Mouse (Mus musculus) midbrain, embryonic 16.5 days (tissue): ENCODE results near the gene Frrs1. TPM values are rescaled to one million over a fixed set of nuclear protein-coding genes. Genes with fewer than 3 reads are reported as not detected.

Experiments used
- ATAC-seq: fragments of 200-750 bp; cut with Nextera tagmentation; 2 replicates; pipeline ENCODE4 v1.8.0; 2017; ENCODE audit warnings: moderate TSS enrichment
- H3K27ac ChIP-seq: fragments of 300-500 bp; sonication (generic); 2 replicates; pipeline ENCODE4 v1.5.1; 2014; ENCODE audit warnings: mild to moderate bottlenecking, low read length, mixed read lengths
- H3K27me3 ChIP-seq: fragments of 300-500 bp; sonication (generic); 2 replicates; pipeline ENCODE4 v1.6.1; 2014; ENCODE audit warnings: low read depth, low read length, mixed read lengths; ENCODE audit not compliant: control insufficient read depth, insufficient read depth
- H3K36me3 ChIP-seq: fragments of 300-500 bp; sonication (generic); 2 replicates; pipeline ENCODE4 v1.6.1; 2014; ENCODE audit warnings: mild to moderate bottlenecking, low read length, moderate library complexity, mixed read lengths; ENCODE audit not compliant: control insufficient read depth, insufficient read depth
- H3K4me1 ChIP-seq: fragments of 300-500 bp; sonication (generic); 2 replicates; pipeline ENCODE4 v1.6.1; 2014; ENCODE audit warnings: mild to moderate bottlenecking, low read length, mixed read lengths; ENCODE audit not compliant: control insufficient read depth, insufficient read depth
- H3K4me2 ChIP-seq: fragments of 300-500 bp; sonication (generic); 2 replicates; pipeline ENCODE4 v1.6.1; 2014; ENCODE audit warnings: mild to moderate bottlenecking, low read length, mixed read lengths
- H3K4me3 ChIP-seq: fragments of 300-500 bp; sonication (generic); 2 replicates; pipeline ENCODE4 v1.5.1; 2014; ENCODE audit warnings: low read depth, mild to moderate bottlenecking, low read length, moderate library complexity, mixed read lengths
- H3K9ac ChIP-seq: fragments of 300-500 bp; sonication (generic); 2 replicates; pipeline ENCODE4 v1.6.1; 2014; ENCODE audit warnings: low read depth, low read length, mixed read lengths
- H3K9me3 ChIP-seq: fragments of 300-500 bp; sonication (generic); replicated peaks from 2 replicates; pipeline ENCODE4 v1.6.1; 2014; ENCODE audit warnings: mild to moderate bottlenecking, low read length, mixed read lengths; ENCODE audit not compliant: control insufficient read depth, poor library complexity, severe bottlenecking
- WGBS: fragments of 180-500 bp; shearing (Covaris S2); extraction: QIAGEN DNeasy Blood & Tissue Kit; methylation state at CpG from one replicate; pipeline ENCODE4 v1.1.7; 2014; 5-methylcytosine and 5-hydroxymethylcytosine counted together
- polyA plus RNA-seq: library from polyadenylated mRNA; unstranded; fragments of >200 nt; fragmentation: Nextera tagmentation; extraction: Ambion mirVana; gene quantifications from 2 replicates; pipeline ENCODE4 v1.2.1, GENCODE M21; 2015

The Frrs1 gene
- polyA plus RNA-seq, 1 experiment from 2014 or later = 7.6 TPM

DNA sequence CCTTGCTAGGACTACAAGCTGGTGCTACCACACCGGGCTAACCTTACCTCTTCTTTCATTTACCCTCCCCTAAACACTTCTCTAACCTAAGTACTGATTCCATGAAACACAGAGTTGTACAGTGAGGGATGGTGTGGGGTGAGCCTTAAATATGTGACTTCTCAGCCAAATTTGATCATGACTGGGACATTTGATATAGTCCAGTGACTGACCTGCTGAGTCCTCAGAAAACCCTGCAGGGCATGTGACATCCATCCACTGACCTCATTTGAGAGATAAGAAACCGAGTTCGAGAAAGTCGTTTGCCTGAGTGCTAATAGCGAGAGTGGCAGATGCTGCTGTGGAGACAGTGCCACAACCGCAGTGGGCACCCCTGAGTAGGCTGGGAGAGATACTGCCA, 55.1 kb downstream of the Frrs1 start:
- Histone ChIP-seq H3K9me3 (no peaks in the 10 kb centered on the region), H3K4me2 (no peak overlapping the region), H3K36me3 (no peaks in the 10 kb centered on the region), H3K4me1 (no peaks in the 10 kb centered on the region), H3K27ac (no peak overlapping the region), H3K27me3 (no peaks in the 10 kb centered on the region), H3K4me3 (no peak overlapping the region), H3K9ac (no peak overlapping the region)
- WGBS = 92% methylated on average over 6 of the region's 6 CpGs
- ATAC-seq = no peak

DNA sequence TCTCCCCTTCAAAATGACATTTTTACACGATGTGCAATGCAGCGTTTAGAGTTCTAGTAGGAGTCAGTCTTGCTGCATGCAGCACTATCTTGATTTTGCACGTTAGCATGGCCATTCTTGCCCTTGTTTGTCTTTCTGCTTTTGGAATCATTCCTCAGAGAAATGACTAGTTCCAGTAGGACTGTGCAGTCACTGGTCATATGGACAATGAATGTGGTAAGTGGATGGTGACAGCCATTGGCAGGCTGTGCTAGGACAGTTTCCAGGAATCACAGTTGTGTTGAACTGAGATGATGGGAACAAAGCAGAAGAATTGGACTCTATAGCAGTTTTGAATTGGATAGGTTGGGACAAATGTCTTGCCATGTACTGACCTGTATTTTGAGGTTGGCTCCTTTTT, 55.7 kb downstream of the Frrs1 start:
- Histone ChIP-seq H3K27ac (no peak overlapping the region), H3K9me3 (no peaks in the 10 kb centered on the region), H3K4me2 (no peak overlapping the region), H3K36me3 (no peaks in the 10 kb centered on the region), H3K4me3 (no peak overlapping the region), H3K9ac (no peak overlapping the region), H3K4me1 (no peaks in the 10 kb centered on the region), H3K27me3 (no peaks in the 10 kb centered on the region)
- no peak for ATAC-seq
- 92% methylated on average over 3 of the region's 3 CpGs for WGBS

DNA sequence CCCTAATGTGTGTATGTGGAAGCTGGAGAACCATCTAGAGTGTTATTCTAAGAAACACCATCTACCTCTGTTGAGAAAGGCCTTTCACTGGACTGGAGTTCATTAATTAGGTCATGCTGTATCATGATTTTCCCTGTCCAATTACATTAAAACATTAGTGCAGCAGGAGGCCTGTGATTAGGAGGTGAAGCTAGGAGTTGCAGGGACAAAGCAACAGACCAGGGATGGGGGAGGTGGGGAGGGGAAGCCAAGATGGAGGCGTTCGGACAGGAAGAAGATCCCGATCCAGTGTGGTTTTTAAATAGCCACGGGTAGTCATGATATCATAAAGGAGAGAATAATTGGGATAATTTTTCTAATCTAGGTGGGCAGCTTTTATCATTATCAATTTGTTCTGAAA, 57.8 kb downstream of the Frrs1 start:
- H3K4me1 ChIP-seq = no peaks in the 10 kb centered on the region
- H3K4me2 ChIP-seq = no peak overlapping the region
- H3K27ac ChIP-seq = no peak overlapping the region
- no peaks in the 10 kb centered on the region for H3K36me3 ChIP-seq
- no peaks in the 10 kb centered on the region for H3K27me3 ChIP-seq
- 90% methylated on average over 4 of the region's 4 CpGs for WGBS
- H3K4me3 ChIP-seq = no peak overlapping the region
- H3K9me3 ChIP-seq = no peaks in the 10 kb centered on the region
- no peak overlapping the region for H3K9ac ChIP-seq
- no peak for ATAC-seq

DNA sequence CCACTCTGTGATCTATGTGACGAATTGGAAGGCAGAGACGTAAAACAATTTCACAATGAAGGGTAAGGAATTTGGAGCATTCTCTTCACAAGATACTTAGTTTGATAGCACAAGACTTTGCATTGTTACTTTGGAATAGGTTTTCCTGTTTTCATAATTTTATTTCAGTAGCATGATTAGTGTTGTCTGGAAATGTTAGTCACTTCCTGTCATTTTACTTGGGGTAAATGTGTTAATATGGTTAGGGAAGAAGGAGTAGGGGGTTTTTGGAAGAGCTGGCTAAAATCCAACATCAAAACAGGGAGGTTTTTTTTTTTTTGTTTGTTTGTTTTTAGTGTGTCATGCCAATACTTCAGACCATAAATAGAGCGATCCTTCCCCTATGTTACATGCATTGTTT, 62.3 kb downstream of the Frrs1 start:
- no peak overlapping the region for H3K9ac ChIP-seq
- no peaks in the 10 kb centered on the region for H3K4me1 ChIP-seq
- H3K4me3 ChIP-seq = no peak overlapping the region
- 0 out of 2 replicates have a peak, but pooled peaks cover 4% of the 10 kb centered on the region for H3K36me3 ChIP-seq
- no peak for ATAC-seq
- H3K27ac ChIP-seq = no peak overlapping the region
- H3K27me3 ChIP-seq = no peaks in the 10 kb centered on the region
- H3K4me2 ChIP-seq = no peak overlapping the region
- no peaks in the 10 kb centered on the region for H3K9me3 ChIP-seq
- WGBS = 89% methylated on average over 3 of the region's 3 CpGs

DNA sequence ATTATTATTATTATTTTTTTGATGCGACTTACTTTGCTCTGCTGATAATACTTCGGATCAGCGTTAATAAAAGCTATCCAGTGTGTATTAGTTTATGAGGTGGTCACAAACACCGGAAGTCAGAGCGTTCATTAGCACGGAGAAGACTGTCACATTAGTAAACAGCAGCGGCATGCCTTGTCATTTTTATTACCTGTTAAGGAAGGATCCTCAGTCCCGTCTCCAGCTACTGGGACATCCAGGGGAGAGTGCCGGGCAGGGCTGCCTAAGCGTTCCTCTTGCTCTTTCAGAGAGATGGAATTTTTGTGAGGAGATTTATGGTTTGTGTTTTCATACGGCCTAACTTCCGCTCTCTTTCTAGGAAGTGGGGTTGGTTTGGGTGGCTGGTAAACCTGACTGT, 63.8 kb downstream of the Frrs1 start:
- WGBS = 96% methylated on average over 12 of the region's 12 CpGs

DNA sequence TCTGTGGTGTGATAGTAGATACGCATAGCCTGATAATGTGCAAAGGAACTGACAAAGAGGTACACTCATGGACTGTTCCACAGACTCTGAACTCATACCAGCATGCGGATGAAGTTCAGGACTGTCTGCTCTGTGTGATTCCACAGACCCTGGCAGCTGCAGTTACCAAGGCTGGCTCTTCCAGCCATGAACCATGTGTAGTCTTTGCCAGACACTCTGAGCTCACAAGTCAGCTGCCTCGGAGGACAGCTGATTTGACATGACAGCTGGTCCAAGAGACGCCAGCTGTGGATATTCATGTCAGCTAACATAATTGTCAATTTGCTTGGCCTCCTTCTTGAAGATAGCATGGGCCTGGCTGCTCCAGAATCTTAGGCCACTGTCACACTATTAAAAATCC, 69.7 kb downstream of the Frrs1 start:
- H3K4me2 ChIP-seq = no peak overlapping the region
- ATAC-seq = no peak
- no peaks in the 10 kb centered on the region for H3K27me3 ChIP-seq
- H3K4me3 ChIP-seq = no peak overlapping the region
- H3K36me3 ChIP-seq = no peaks in the 10 kb centered on the region
- H3K9me3 ChIP-seq = no peaks in the 10 kb centered on the region
- WGBS = 85% methylated on average over 4 of the region's 4 CpGs
- H3K9ac ChIP-seq = no peak overlapping the region
- no peak overlapping the region for H3K27ac ChIP-seq
- H3K4me1 ChIP-seq = no peaks in the 10 kb centered on the region

More for the DNA sequence above, 63.8 kb downstream of the Frrs1 start:
- Histone ChIP-seq H3K4me3 (no peak overlapping the region), H3K36me3 (0 out of 2 replicates have a peak, but pooled peaks cover 4% of the 10 kb centered on the region), H3K27me3 (no peaks in the 10 kb centered on the region), H3K4me2 (no peak overlapping the region), H3K9me3 (no peaks in the 10 kb centered on the region), H3K9ac (no peak overlapping the region), H3K27ac (no peak overlapping the region), H3K4me1 (no peaks in the 10 kb centered on the region)
- ATAC-seq = no peak

DNA sequence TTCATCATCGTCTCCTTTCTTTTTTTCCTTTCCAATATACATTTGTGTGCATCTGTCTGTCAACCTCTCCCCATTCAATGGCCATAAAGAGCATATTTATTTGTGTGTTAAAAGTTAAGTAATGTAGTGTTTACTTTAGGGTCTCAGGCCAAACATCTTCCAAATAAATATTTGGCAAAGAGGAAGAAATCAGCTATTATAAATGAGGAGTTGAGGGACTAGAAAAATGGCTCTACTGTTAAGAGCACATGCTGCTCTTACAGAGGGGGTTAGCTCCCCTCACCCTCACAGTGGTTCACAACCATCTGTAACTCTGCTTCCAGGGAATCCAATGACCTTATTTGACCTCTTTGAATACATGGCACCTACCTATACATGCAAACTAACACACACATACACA, 73.9 kb downstream of the Frrs1 start:
- H3K27me3 ChIP-seq = no peaks in the 10 kb centered on the region
- H3K4me1 ChIP-seq = no peaks in the 10 kb centered on the region
- H3K27ac ChIP-seq = no peak overlapping the region
- no peak overlapping the region for H3K9ac ChIP-seq
- H3K36me3 ChIP-seq = no peaks in the 10 kb centered on the region
- H3K4me2 ChIP-seq = no peak overlapping the region
- no peaks in the 10 kb centered on the region for H3K9me3 ChIP-seq
- no peak overlapping the region for H3K4me3 ChIP-seq
- no peak for ATAC-seq
- WGBS = 91% methylated on average over 1 of the region's 1 CpGs

DNA sequence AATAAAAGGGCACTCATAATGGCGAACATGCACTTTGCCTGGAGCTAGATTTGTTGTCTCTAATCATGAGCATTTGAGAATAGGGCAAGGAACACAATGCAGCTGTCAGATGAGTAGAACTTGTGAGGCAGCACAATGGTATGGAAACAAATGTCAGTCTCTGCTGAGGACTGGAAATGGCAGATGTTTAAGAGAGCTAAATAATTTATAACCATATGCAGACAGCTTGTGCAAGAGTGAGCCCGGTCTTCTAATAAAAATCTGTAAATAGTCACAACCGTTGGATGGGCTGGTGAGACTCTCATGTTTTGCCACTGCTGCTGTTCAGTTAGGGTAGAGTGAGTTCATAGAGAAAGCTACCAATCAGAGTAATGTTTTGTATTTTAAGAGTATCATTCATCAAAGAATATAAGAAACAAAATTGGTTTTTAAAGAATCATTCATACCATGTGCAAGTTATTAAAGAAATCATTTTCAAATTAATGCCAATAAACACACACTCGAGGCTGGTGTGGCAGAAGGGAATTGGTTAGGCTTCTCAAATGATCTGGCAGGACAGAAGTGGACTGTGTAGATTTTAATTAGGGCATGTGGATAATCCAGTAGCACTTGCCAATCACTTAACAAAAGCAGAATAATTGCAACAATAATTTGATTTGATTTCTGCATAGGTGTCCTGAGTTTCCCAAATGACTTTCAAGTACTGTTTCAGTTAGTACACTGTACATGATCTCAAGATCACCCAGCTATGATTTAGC, 77.8 kb downstream of the Frrs1 start:
- H3K4me1 ChIP-seq = no peaks in the 10 kb centered on the region
- H3K4me3 ChIP-seq = no peak overlapping the region
- H3K9me3 ChIP-seq = no peaks in the 10 kb centered on the region
- no peak overlapping the region for H3K4me2 ChIP-seq
- no peak overlapping the region for H3K27ac ChIP-seq
- no peaks in the 10 kb centered on the region for H3K27me3 ChIP-seq
- no peak overlapping the region for H3K9ac ChIP-seq
- H3K36me3 ChIP-seq = no peaks in the 10 kb centered on the region
- ATAC-seq = no peak
- 49% methylated on average over 4 of the region's 4 CpGs for WGBS

DNA sequence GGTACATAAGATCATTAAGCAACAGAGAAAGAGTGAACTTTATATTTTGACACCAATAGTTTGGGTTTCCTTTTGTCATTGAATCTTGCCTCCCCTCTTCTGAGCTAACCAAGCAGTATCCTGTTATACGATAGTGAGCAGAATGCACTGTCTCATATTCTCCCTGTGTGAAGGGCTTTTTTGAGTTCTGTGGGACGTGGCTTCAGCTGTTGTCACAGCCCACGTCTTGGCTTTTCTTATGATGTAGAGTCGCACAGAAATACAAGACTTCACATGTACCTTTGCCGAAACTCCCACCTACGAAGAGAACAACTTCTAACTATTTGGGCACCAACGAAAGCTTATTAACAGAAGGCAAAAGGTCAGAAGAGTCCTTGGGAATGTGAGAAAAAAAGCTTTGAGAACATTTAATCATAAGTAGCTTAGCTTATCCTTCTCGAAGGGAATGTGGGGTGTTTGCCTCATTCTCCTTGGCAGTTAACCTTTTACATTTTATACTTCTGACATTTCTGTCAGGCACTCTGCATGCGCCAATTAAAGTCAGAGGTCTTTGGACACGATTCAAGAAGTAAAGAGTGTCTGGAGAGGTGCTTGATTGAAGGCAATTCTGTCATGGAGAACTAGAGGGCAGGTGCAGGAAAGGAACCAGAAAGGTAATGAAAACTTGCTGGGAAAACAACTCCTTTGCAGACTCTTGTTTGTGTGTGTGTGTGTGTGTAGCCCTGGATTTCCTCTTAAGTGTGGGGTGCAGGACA, 81.7 kb downstream of the Frrs1 start:
- no peak overlapping the region for H3K4me3 ChIP-seq
- no peak overlapping the region for H3K4me2 ChIP-seq
- ATAC-seq = no peak
- WGBS = 75% methylated on average over 10 of the region's 10 CpGs
- no peaks in the 10 kb centered on the region for H3K27me3 ChIP-seq
- no peaks in the 10 kb centered on the region for H3K9me3 ChIP-seq
- no peak overlapping the region for H3K9ac ChIP-seq
- no peaks in the 10 kb centered on the region for H3K36me3 ChIP-seq
- H3K27ac ChIP-seq = no peak overlapping the region
- no peaks in the 10 kb centered on the region for H3K4me1 ChIP-seq
